Mouse (Mus musculus) olfactory bulb, adult 2 months (tissue): ENCODE results near the gene Ptpn14.

Experiments
- CTCF ChIP-seq: fragments of 200-500 bp; IDR thresholded peaks from 2 replicates; pipeline ENCODE4 v1.5.1; 2012; ENCODE audit warnings: low read depth, mild to moderate bottlenecking, low read length, moderate library complexity; ENCODE audit not compliant: insufficient read depth
- POLR2A ChIP-seq: fragments of 200-500 bp; IDR thresholded peaks from 2 replicates; pipeline ENCODE4 v1.6.1; 2012; ENCODE audit warnings: mild to moderate bottlenecking, low read depth, low read length, moderate library complexity; ENCODE audit not compliant: insufficient read depth

DNA sequence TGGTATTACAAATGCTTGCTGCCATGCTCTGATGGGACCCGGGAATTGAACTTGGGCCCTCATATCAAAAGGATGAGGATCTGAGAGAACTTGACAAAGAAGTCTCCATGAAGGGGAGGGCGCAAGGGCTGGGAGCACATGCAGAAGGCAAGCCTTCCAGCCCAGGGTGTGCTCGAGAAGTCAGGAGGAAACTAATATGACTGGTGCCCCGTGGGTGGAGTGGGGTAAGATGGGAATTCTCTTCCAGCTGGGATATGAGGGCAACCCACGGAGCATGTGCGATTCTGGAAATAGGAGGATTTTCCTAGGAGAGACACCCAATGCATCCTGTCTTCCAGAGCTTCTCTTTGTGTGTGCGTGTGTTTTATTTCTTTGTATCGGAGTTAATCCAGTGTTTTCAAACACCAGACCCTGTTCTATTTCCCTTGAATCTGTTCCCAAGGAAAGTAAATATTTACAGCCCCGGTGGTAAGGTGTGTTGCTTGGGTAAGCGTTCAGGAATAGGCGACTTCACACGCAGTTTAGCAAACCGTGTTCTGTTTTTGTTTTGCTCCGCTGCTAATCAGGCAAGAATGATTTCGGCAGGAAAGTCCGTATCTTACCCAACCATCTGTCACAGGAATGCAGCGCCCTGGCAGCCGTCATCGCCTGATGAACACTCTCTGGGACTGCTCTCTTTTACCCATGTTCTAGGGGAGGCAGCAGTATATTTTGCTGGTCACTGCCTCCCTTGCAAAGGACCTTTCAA is 28.4 kb downstream of the Ptpn14 start:
- TF ChIP-seq POLR2A, result no peak
- TF ChIP-seq CTCF, result no peak
